Mouse (Mus musculus): ENCODE data around the gene Hoxa3. TPM values are rescaled to one million over a fixed set of nuclear protein-coding genes. Genes with fewer than 3 reads are reported as not detected.

The Hoxa3 gene
- polyA plus RNA-seq, 1 experiment from 2014 or later: 2.2 TPM

DNA sequence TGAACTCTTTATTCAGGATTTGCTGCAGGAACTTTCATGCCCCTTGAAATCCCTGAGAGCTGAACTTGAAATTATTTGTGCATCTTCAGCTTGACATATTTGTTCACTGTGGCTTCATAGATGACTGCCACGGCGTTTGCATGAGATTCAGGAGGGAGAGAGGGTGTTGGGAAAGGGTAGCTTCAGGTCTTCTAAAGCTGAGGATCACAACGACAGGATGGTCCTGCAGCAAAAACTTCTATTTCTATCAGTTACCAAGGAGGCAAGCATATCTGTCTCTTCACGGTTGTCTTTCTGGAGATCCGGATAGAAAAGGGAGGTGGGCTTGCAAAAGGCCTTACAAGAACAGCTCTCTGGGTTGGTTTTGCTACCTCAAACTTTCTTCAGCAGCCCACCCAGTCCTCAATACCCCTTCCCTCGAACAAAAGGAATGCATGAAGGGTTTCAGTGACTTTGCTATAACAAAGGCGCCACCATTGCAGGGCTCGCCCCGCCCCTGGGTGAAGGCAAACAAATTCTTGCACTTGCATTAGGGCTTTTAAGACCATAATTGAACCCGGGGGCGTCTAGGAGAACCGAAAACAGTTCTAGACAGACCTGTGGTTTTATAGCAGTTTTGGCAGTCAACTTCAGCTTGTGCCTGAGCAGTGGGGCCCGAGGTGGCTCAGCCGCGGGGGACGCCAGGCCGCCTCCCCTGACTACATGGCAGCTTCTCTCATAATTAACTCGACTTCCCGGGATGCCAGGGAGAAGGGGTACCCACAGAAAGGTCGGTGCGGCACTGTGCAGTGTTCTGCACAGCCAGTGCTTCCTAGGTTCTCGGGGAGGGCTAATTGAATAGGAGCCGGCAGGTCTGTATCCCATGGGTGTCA is 34.9 kb upstream of the Hoxa3 start:
- Histone ChIP-seq H3K9ac (ENCODE audit: low read depth, low read length) (no peak overlapping the region), H3K4me1 (ENCODE audit: control insufficient read depth, insufficient read depth, low read length) (peaks cover 5% of the 10 kb centered on the region; the same call in 1 of the 2 replicates), H3K4me2 (no peak overlapping the region), H3K27me3 (ENCODE audit: control insufficient read depth, insufficient read depth, low read length) (peaks cover 96% of the 10 kb centered on the region), H3K27ac (ENCODE audit: low read depth, low read length) (no peak overlapping the region), H3K36me3 (ENCODE audit: control insufficient read depth, insufficient read depth, low read length) (no peaks in the 10 kb centered on the region), H3K4me3 (ENCODE audit: low read depth, low read length) (no peak overlapping the region), H3K9me3 (replicated peaks; ENCODE audit: control insufficient read depth, low read length) (no peaks in the 10 kb centered on the region)
- no peak for ATAC-seq (replicated peaks; ENCODE audit: insufficient number of reproducible peaks, low FRiP score, low TSS enrichment)
- whole genome bisulfite sequencing (ENCODE audit: insufficient replicate concordance): under 1% methylated on average over 23 of the region's 23 CpGs

GRCm38 (mm10) chr6:52246916-52247315 is 33.8 kb upstream of the Hoxa3 start:
- ATAC-seq (replicated peaks; ENCODE audit: insufficient number of reproducible peaks, low FRiP score, low TSS enrichment): no peak
- 2% methylated on average over 3 of the region's 3 CpGs for WGBS (ENCODE audit: insufficient replicate concordance)
- H3K27me3 ChIP-seq (ENCODE audit: control insufficient read depth, insufficient read depth, low read length): peaks cover 96% of the 10 kb centered on the region
- H3K4me2 ChIP-seq: no peak overlapping the region
- H3K9me3 ChIP-seq (replicated peaks; ENCODE audit: control insufficient read depth, low read length): no peaks in the 10 kb centered on the region
- no peak overlapping the region for H3K4me3 ChIP-seq (ENCODE audit: low read depth, low read length)
- H3K27ac ChIP-seq (ENCODE audit: low read depth, low read length): no peak overlapping the region
- H3K4me1 ChIP-seq (ENCODE audit: control insufficient read depth, insufficient read depth, low read length): peaks cover 5% of the 10 kb centered on the region; the same call in 1 of the 2 replicates
- no peak overlapping the region for H3K9ac ChIP-seq (ENCODE audit: low read depth, low read length)
- no peaks in the 10 kb centered on the region for H3K36me3 ChIP-seq (ENCODE audit: control insufficient read depth, insufficient read depth, low read length)

GRCm38 (mm10) chr6:52246403-52246803 is 33.3 kb upstream of the Hoxa3 start:
- H3K4me2 ChIP-seq: no peak overlapping the region; the same call in 1 of the 2 replicates
- H3K4me1 ChIP-seq (ENCODE audit: control insufficient read depth, insufficient read depth, low read length): peaks cover 5% of the 10 kb centered on the region; the same call in 1 of the 2 replicates
- peaks cover 96% of the 10 kb centered on the region for H3K27me3 ChIP-seq (ENCODE audit: control insufficient read depth, insufficient read depth, low read length)
- no peak for ATAC-seq (replicated peaks; ENCODE audit: insufficient number of reproducible peaks, low FRiP score, low TSS enrichment)
- H3K4me3 ChIP-seq (ENCODE audit: low read depth, low read length): no peak overlapping the region
- WGBS (ENCODE audit: insufficient replicate concordance): under 1% methylated on average over 26 of the region's 26 CpGs
- H3K9me3 ChIP-seq (replicated peaks; ENCODE audit: control insufficient read depth, low read length): no peaks in the 10 kb centered on the region
- no peak overlapping the region for H3K27ac ChIP-seq (ENCODE audit: low read depth, low read length)
- no peaks in the 10 kb centered on the region for H3K36me3 ChIP-seq (ENCODE audit: control insufficient read depth, insufficient read depth, low read length)
- H3K9ac ChIP-seq (ENCODE audit: low read depth, low read length): no peak overlapping the region

DNA sequence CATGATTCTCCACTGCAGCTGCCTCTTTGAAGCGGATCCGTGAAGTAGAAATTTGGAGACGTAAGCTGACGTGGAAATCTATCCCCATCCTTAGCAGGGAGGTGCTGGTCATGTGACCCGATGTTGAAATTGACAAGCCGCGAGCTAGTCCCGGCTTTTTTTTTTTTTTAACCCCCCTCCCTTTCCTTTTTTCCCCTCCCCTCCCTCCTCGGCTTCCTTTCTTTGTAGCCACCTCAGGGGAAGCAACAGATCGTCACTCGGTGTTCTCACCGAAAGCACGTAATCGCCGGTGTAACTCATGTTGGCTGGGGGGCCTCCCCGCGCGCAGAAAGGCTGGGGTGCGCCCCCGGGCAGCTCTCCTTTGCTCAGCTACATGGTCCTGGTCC is 32.6 kb upstream of the Hoxa3 start, which contains the start of gene Hoxa11:
Gene Hoxa11 (minus strand): TSS at position 54 of the 386 bp plus-strand sequence.
- Histone ChIP-seq H3K36me3 (ENCODE audit: control insufficient read depth, insufficient read depth, low read length) (no peaks in the 10 kb centered on the region), H3K4me1 (ENCODE audit: control insufficient read depth, insufficient read depth, low read length) (peaks cover 5% of the 10 kb centered on the region; the same call in 1 of the 2 replicates), H3K9ac (ENCODE audit: low read depth, low read length) (no peak within 1 kb of the TSS), H3K27ac (ENCODE audit: low read depth, low read length) (no peak within 1 kb of the TSS), H3K27me3 (ENCODE audit: control insufficient read depth, insufficient read depth, low read length) (peaks cover 96% of the 10 kb centered on the region), H3K9me3 (replicated peaks; ENCODE audit: control insufficient read depth, low read length) (no peaks in the 10 kb centered on the region), H3K4me3 (ENCODE audit: low read depth, low read length) (peak within 1 kb of the TSS; percentile 25), H3K4me2 (peak within 1 kb of the TSS; percentile 27)
- 1% methylated on average over 20 of the region's 20 CpGs for WGBS (ENCODE audit: insufficient replicate concordance)
- ATAC-seq (replicated peaks; ENCODE audit: insufficient number of reproducible peaks, low FRiP score, low TSS enrichment): no peak

DNA sequence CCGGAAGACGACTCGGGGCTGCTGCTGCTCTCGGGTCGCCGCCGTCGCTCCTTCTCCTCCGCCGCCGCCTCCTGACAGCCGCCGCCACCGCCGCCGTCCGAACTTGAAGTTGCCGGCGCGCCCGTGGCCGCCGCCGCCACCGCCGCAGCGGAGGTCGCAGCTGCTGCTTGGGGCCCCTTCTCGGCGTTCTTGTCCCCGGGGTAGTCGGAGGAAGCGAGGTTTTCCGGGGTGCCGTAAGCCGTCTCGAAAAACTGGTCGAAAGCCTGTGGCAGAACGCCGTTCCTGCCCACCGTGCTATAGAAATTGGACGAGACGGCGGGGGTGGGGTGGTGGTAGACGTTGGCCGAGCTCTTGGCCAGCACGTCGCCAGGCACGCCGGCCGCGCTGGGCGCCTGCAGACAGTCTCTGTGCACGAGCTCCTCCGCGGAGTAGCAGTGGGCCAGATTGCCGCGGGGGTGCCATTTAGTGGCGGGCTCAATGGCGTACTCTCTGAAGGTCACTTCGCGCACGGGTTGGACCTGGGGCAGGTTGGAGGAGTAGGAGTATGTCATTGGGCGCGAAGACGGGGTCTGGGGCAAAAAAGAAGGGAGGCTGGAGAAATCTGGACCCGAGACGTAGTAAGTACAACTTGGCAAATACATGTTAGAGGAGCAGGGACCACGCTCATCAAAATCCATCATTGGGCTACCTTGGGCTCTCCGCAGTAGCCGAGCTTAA is 32.1 kb upstream of the Hoxa3 start:
- no peaks in the 10 kb centered on the region for H3K9me3 ChIP-seq (replicated peaks; ENCODE audit: control insufficient read depth, low read length)
- peaks cover 97% of the 10 kb centered on the region for H3K27me3 ChIP-seq (ENCODE audit: control insufficient read depth, insufficient read depth, low read length)
- no peak for ATAC-seq (replicated peaks; ENCODE audit: insufficient number of reproducible peaks, low FRiP score, low TSS enrichment)
- WGBS (ENCODE audit: insufficient replicate concordance): 1% methylated on average over 71 of the region's 71 CpGs
- peaks cover 5% of the 10 kb centered on the region; the same call in 1 of the 2 replicates for H3K4me1 ChIP-seq (ENCODE audit: control insufficient read depth, insufficient read depth, low read length)
- H3K4me3 ChIP-seq (ENCODE audit: low read depth, low read length): peak overlapping the region; percentile 25
- no peaks in the 10 kb centered on the region for H3K36me3 ChIP-seq (ENCODE audit: control insufficient read depth, insufficient read depth, low read length)
- no peak overlapping the region for H3K9ac ChIP-seq (ENCODE audit: low read depth, low read length)
- H3K4me2 ChIP-seq: peak overlapping the region; percentile 27; the same call in 1 of the 2 replicates
- no peak overlapping the region for H3K27ac ChIP-seq (ENCODE audit: low read depth, low read length)

DNA sequence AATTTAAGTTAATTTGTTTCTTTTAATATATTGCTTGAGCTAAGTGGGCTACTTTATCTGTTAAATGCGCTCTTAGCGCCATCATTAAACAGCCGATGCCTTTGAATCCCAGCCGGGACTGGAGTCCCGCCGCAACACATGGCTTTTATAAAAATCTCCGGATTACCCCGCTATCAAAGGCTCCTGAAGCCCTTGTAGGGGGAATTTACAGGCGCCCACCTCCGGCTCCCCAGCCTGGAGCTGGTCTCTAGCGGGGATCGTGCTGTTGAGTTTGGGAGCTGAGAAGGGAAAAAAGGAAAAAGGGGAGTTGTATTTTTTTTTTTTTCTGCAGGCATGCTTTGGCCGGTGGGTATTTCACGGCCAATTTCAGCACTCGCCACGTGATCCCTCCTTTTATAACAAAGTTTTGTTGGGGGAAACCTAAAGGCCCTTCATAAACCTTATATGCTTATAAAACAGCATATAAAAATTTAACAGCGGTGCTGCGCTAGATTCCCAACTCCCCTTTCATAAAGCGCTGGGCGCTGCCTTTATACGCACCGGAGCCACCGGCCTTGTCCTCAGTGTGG is 31.4 kb upstream of the Hoxa3 start:
- Histone ChIP-seq H3K36me3 (ENCODE audit: control insufficient read depth, insufficient read depth, low read length) (no peaks in the 10 kb centered on the region), H3K27me3 (ENCODE audit: control insufficient read depth, insufficient read depth, low read length) (peaks cover 97% of the 10 kb centered on the region), H3K4me1 (ENCODE audit: control insufficient read depth, insufficient read depth, low read length) (peaks cover 5% of the 10 kb centered on the region; the same call in 1 of the 2 replicates), H3K27ac (ENCODE audit: low read depth, low read length) (no peak overlapping the region), H3K9me3 (replicated peaks; ENCODE audit: control insufficient read depth, low read length) (no peaks in the 10 kb centered on the region), H3K4me3 (ENCODE audit: low read depth, low read length) (peak overlapping the region; percentile 25), H3K4me2 (peak overlapping the region; percentile 27; the same call in 1 of the 2 replicates), H3K9ac (ENCODE audit: low read depth, low read length) (no peak overlapping the region)
- WGBS (ENCODE audit: insufficient replicate concordance): 2% methylated on average over 23 of the region's 23 CpGs
- no peak for ATAC-seq (replicated peaks; ENCODE audit: insufficient number of reproducible peaks, low FRiP score, low TSS enrichment)

- Histone ChIP-seq H3K27ac (ENCODE audit: low read depth, low read length) (no peak overlapping the region), H3K4me3 (ENCODE audit: low read depth, low read length) (no peak overlapping the region), H3K9me3 (replicated peaks; ENCODE audit: control insufficient read depth, low read length) (no peaks in the 10 kb centered on the region), H3K4me1 (ENCODE audit: control insufficient read depth, insufficient read depth, low read length) (peaks cover 5% of the 10 kb centered on the region; the same call in 1 of the 2 replicates), H3K9ac (ENCODE audit: low read depth, low read length) (no peak overlapping the region), H3K36me3 (ENCODE audit: control insufficient read depth, insufficient read depth, low read length) (no peaks in the 10 kb centered on the region), H3K27me3 (ENCODE audit: control insufficient read depth, insufficient read depth, low read length) (peaks cover 94% of the 10 kb centered on the region), H3K4me2 (no peak overlapping the region)
- no peak for ATAC-seq (replicated peaks; ENCODE audit: insufficient number of reproducible peaks, low FRiP score, low TSS enrichment)
- 1% methylated on average over 12 of the region's 12 CpGs for WGBS (ENCODE audit: insufficient replicate concordance)
These were observed 30.6 kb upstream of the Hoxa3 start for GRCm38 (mm10) chr6:52243681-52244121.

- peaks cover 5% of the 10 kb centered on the region; the same call in 1 of the 2 replicates for H3K4me1 ChIP-seq (ENCODE audit: control insufficient read depth, insufficient read depth, low read length)
- H3K4me3 ChIP-seq (ENCODE audit: low read depth, low read length): no peak overlapping the region
- no peaks in the 10 kb centered on the region for H3K9me3 ChIP-seq (replicated peaks; ENCODE audit: control insufficient read depth, low read length)
- H3K4me2 ChIP-seq: no peak overlapping the region
- peaks cover 90% of the 10 kb centered on the region for H3K27me3 ChIP-seq (ENCODE audit: control insufficient read depth, insufficient read depth, low read length)
- no peak for ATAC-seq (replicated peaks; ENCODE audit: insufficient number of reproducible peaks, low FRiP score, low TSS enrichment)
- WGBS (ENCODE audit: insufficient replicate concordance): 5% methylated on average over 4 of the region's 4 CpGs
- no peak overlapping the region for H3K27ac ChIP-seq (ENCODE audit: low read depth, low read length)
- no peaks in the 10 kb centered on the region for H3K36me3 ChIP-seq (ENCODE audit: control insufficient read depth, insufficient read depth, low read length)
- no peak overlapping the region for H3K9ac ChIP-seq (ENCODE audit: low read depth, low read length)
These were observed 29.7 kb upstream of the Hoxa3 start for GRCm38 (mm10) chr6:52242801-52243332.
